Mouse (Mus musculus) forebrain, embryonic 13.5 days (tissue): Measurements from ENCODE around the gene Nck1. TPM values are rescaled to one million over a fixed set of nuclear protein-coding genes. Genes with fewer than 3 reads are reported as not detected.
A peak's percentile ranks its signal among the peaks of the same experiment; 100 is the strongest.

Experiments used
- ATAC-seq: fragments of 200-750 bp; cut with Nextera tagmentation; 2 replicates; pipeline ENCODE4 v1.8.0; 2017
- H3K27ac ChIP-seq: fragments of 300-500 bp; sonication (generic); 2 replicates; pipeline ENCODE4 v1.5.1; 2015; ENCODE audit warnings: inconsistent platforms, mild to moderate bottlenecking, moderate library complexity
- H3K27me3 ChIP-seq: fragments of 300-500 bp; sonication (generic); 2 replicates; pipeline ENCODE4 v1.6.1; 2015; ENCODE audit warnings: mild to moderate bottlenecking, inconsistent platforms
- H3K36me3 ChIP-seq: fragments of 300-500 bp; sonication (generic); 2 replicates; pipeline ENCODE4 v1.6.1; 2015; ENCODE audit warnings: mild to moderate bottlenecking, inconsistent platforms; ENCODE audit not compliant: poor library complexity, severe bottlenecking
- H3K4me1 ChIP-seq: fragments of 300-500 bp; sonication (generic); 2 replicates; pipeline ENCODE4 v1.6.1; 2015; ENCODE audit warnings: inconsistent platforms
- H3K4me2 ChIP-seq: fragments of 300-500 bp; sonication (generic); 2 replicates; pipeline ENCODE4 v1.6.1; 2015; ENCODE audit warnings: inconsistent platforms, mild to moderate bottlenecking, moderate library complexity
- H3K4me3 ChIP-seq: fragments of 300-500 bp; sonication (generic); 2 replicates; pipeline ENCODE4 v1.5.1; 2015; ENCODE audit warnings: mild to moderate bottlenecking, inconsistent platforms
- H3K9ac ChIP-seq: fragments of 300-500 bp; sonication (generic); 2 replicates; pipeline ENCODE4 v1.6.1; 2015; ENCODE audit warnings: mild to moderate bottlenecking, inconsistent platforms
- H3K9me3 ChIP-seq: fragments of 300-500 bp; sonication (generic); replicated peaks from 2 replicates; pipeline ENCODE4 v1.6.1; 2016; ENCODE audit warnings: inconsistent platforms
- WGBS: fragments of 180-500 bp; shearing (Covaris S2); methylation state at CpG from one replicate; pipeline ENCODE4 v1.1.7; 2015; 5-methylcytosine and 5-hydroxymethylcytosine counted together
- polyA plus RNA-seq: library from polyadenylated mRNA; unstranded; fragments of >200 nt; fragmentation: Nextera tagmentation; extraction: Ambion mirVana; gene quantifications from 2 replicates; pipeline ENCODE4 v1.2.1, GENCODE M21; 2015

The Nck1 gene
- polyA plus RNA-seq, 1 experiment from 2014 or later = 54.6 TPM

- 55% methylated on average over 7 of the region's 7 CpGs for WGBS
- H3K9ac ChIP-seq = no peak overlapping the region
- H3K27ac ChIP-seq = no peak overlapping the region
- H3K36me3 ChIP-seq = no peaks in the 10 kb centered on the region
- ATAC-seq = no peak
- H3K9me3 ChIP-seq = no peaks in the 10 kb centered on the region
- H3K4me1 ChIP-seq = peaks cover 8% of the 10 kb centered on the region
- H3K27me3 ChIP-seq = no peaks in the 10 kb centered on the region
- no peak overlapping the region for H3K4me2 ChIP-seq
- H3K4me3 ChIP-seq = no peak overlapping the region
Measured at GRCm38 (mm10) chr9:100467653-100468052, 78.3 kb downstream of the Nck1 start.

DNA sequence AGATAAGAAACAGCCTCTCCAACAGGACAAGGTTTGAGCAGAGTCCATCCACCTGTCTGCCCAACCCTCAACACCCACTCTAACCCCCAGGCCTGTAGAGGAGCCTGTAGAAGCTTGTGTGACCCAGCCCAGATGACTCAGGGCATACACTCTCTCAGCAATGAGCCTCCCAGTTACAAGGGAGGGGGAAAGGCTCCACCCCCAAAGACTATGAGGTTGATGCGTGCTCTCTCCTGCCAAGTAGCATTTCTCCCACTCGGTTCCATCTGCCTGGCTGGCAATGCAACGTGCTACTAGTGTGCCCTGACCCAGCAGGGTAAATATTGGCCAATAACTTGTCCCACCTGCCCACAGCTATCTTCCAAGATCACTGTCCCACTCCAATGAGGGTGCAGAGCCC is 79.2 kb downstream of the Nck1 start:
- Histone ChIP-seq H3K27ac (no peak overlapping the region), H3K4me1 (peaks cover 8% of the 10 kb centered on the region), H3K4me3 (no peak overlapping the region), H3K9ac (no peak overlapping the region), H3K36me3 (no peaks in the 10 kb centered on the region), H3K9me3 (no peaks in the 10 kb centered on the region), H3K27me3 (no peaks in the 10 kb centered on the region), H3K4me2 (no peak overlapping the region)
- 81% methylated on average over 3 of the region's 3 CpGs for WGBS
- ATAC-seq = no peak

GRCm38 (mm10) chr9:100465988-100466387 is 79.9 kb downstream of the Nck1 start:
- Histone ChIP-seq H3K4me2 (no peak overlapping the region), H3K9ac (no peak overlapping the region), H3K4me1 (peaks cover 8% of the 10 kb centered on the region), H3K27ac (no peak overlapping the region), H3K27me3 (no peaks in the 10 kb centered on the region), H3K9me3 (no peaks in the 10 kb centered on the region), H3K36me3 (no peaks in the 10 kb centered on the region), H3K4me3 (no peak overlapping the region)
- no peak for ATAC-seq
- 96% methylated on average over 9 of the region's 9 CpGs for WGBS

GRCm38 (mm10) chr9:100465380-100465779 is 80.6 kb downstream of the Nck1 start:
- Histone ChIP-seq H3K4me2 (no peak overlapping the region), H3K36me3 (no peaks in the 10 kb centered on the region), H3K27ac (no peak overlapping the region), H3K27me3 (no peaks in the 10 kb centered on the region), H3K9ac (no peak overlapping the region), H3K4me1 (peaks cover 8% of the 10 kb centered on the region), H3K9me3 (no peaks in the 10 kb centered on the region), H3K4me3 (no peak overlapping the region)
- no peak for ATAC-seq
- WGBS = 96% methylated on average over 5 of the region's 5 CpGs

DNA sequence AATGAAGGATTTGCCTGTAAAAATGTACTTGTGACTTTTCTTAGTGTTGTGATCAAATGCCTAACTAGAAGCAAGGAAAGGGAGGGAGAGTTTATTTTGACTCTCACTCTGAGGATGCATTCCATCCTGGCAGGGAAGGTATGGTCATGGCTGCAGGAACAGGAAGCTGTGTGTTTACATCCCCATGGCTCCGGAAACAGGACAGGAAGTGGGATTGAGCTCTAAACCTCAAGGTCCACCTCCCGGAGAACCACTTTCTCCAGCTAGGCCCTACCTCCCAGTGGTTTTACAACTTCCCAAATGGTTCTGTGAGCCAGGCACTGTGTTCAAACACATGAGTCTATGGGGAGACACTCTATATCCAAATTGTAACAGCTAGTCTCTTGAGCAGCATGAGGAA is 82.2 kb downstream of the Nck1 start:
- H3K9ac ChIP-seq = no peak overlapping the region
- no peak overlapping the region for H3K4me2 ChIP-seq
- H3K9me3 ChIP-seq = no peaks in the 10 kb centered on the region
- peaks cover 2% of the 10 kb centered on the region; the same call in 1 of the 2 replicates for H3K36me3 ChIP-seq
- H3K27ac ChIP-seq = no peak overlapping the region
- WGBS = 89% methylated on average over 2 of the region's 2 CpGs
- H3K27me3 ChIP-seq = no peaks in the 10 kb centered on the region
- no peak for ATAC-seq
- no peak overlapping the region for H3K4me3 ChIP-seq
- peaks cover 8% of the 10 kb centered on the region for H3K4me1 ChIP-seq

DNA sequence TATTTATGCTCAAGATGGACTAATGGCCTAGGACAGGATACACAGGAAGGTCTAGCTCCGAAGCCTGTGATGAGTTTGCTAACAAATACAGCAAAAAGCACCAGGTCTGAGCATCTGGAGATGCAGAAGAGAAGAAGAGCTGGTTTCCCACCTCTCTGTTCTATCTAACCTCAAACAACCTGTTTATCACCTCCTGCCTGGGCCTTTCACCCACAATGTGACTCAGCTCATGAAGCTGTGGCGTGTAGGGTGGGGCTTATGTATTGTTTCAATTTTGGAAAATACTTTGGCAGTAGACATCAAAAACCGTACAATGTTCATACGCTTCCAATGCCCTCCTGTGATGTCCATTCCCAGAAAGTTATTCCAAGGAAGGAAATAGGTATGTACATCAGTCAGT is 83.8 kb downstream of the Nck1 start:
- peaks cover 1% of the 10 kb centered on the region; the same call in 1 of the 2 replicates for H3K4me1 ChIP-seq
- H3K4me2 ChIP-seq = no peak overlapping the region
- H3K9ac ChIP-seq = no peak overlapping the region
- H3K27me3 ChIP-seq = no peaks in the 10 kb centered on the region
- no peak overlapping the region; the same call in 1 of the 2 replicates for H3K27ac ChIP-seq
- H3K9me3 ChIP-seq = no peaks in the 10 kb centered on the region
- WGBS = 95% methylated on average over 4 of the region's 4 CpGs
- H3K4me3 ChIP-seq = no peak overlapping the region
- ATAC-seq = no peak
- H3K36me3 ChIP-seq = peaks cover 13% of the 10 kb centered on the region; the same call in 1 of the 2 replicates

GRCm38 (mm10) chr9:100461671-100462070 is 84.3 kb downstream of the Nck1 start:
- Histone ChIP-seq H3K36me3 (peaks cover 13% of the 10 kb centered on the region; the same call in 1 of the 2 replicates), H3K27me3 (no peaks in the 10 kb centered on the region), H3K4me2 (no peak overlapping the region), H3K4me3 (no peak overlapping the region), H3K27ac (no peak overlapping the region; the same call in 1 of the 2 replicates), H3K9me3 (no peaks in the 10 kb centered on the region), H3K4me1 (no peaks in the 10 kb centered on the region), H3K9ac (no peak overlapping the region)
- 76% methylated on average over 9 of the region's 9 CpGs for WGBS
- ATAC-seq = peak; percentile 48; the same call in 1 of the 2 replicates

GRCm38 (mm10) chr9:100460203-100460602 is 85.7 kb downstream of the Nck1 start:
- Histone ChIP-seq H3K4me2 (no peak overlapping the region), H3K36me3 (peaks cover 13% of the 10 kb centered on the region; the same call in 1 of the 2 replicates), H3K27me3 (no peaks in the 10 kb centered on the region), H3K9ac (no peak overlapping the region), H3K27ac (no peak overlapping the region), H3K4me3 (no peak overlapping the region), H3K9me3 (no peaks in the 10 kb centered on the region), H3K4me1 (no peaks in the 10 kb centered on the region)
- 96% methylated on average over 9 of the region's 9 CpGs for WGBS
- ATAC-seq = no peak

GRCm38 (mm10) chr9:100457971-100458681 is 87.8 kb downstream of the Nck1 start:
- no peak for ATAC-seq
- Histone ChIP-seq H3K4me2 (no peak overlapping the region), H3K27ac (no peak overlapping the region), H3K9me3 (no peaks in the 10 kb centered on the region), H3K9ac (no peak overlapping the region), H3K27me3 (no peaks in the 10 kb centered on the region), H3K36me3 (peaks cover 13% of the 10 kb centered on the region; the same call in 1 of the 2 replicates), H3K4me1 (peaks cover 5% of the 10 kb centered on the region; the same call in 1 of the 2 replicates), H3K4me3 (no peak overlapping the region)
- 92% methylated on average over 17 of the region's 17 CpGs for WGBS

DNA sequence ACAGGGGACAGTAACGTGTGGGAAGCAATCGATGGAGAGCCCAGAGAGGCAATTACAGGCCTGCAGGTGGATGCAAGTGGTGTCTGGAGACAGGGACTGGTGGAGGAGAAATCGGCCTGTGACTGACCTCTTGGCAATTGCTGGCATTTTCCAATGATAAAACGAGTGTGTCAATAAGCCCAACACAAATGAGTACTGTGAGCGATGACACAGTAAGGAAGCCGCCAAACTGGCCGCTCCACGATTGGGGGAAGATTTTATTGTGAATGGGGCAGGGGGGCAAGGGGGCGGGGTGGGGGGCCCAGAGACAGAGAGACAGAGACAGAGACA is 91.3 kb downstream of the Nck1 start:
- ATAC-seq = peak; percentile 30; the same call in 1 of the 2 replicates
- H3K4me3 ChIP-seq = peak overlapping the region; percentile 35
- peaks cover 13% of the 10 kb centered on the region; the same call in 1 of the 2 replicates for H3K36me3 ChIP-seq
- peaks cover 5% of the 10 kb centered on the region; the same call in 1 of the 2 replicates for H3K4me1 ChIP-seq
- WGBS = 18% methylated on average over 9 of the region's 9 CpGs
- H3K9me3 ChIP-seq = no peaks in the 10 kb centered on the region
- H3K4me2 ChIP-seq = peak overlapping the region; percentile 63
- no peaks in the 10 kb centered on the region for H3K27me3 ChIP-seq
- H3K27ac ChIP-seq = no peak overlapping the region
- H3K9ac ChIP-seq = peak overlapping the region; percentile 43; the same call in 1 of the 2 replicates

GRCm38 (mm10) chr9:100453944-100454663 is 91.8 kb downstream of the Nck1 start:
- Histone ChIP-seq H3K27me3 (no peaks in the 10 kb centered on the region), H3K27ac (no peak overlapping the region), H3K4me3 (peak overlapping the region; percentile 35), H3K4me2 (peak overlapping the region; percentile 63), H3K4me1 (peaks cover 5% of the 10 kb centered on the region; the same call in 1 of the 2 replicates), H3K9me3 (no peaks in the 10 kb centered on the region), H3K9ac (peak overlapping the region; percentile 43), H3K36me3 (peaks cover 13% of the 10 kb centered on the region; the same call in 1 of the 2 replicates)
- peak; percentile 51 for ATAC-seq
- WGBS = 7% methylated on average over 24 of the region's 25 CpGs

DNA sequence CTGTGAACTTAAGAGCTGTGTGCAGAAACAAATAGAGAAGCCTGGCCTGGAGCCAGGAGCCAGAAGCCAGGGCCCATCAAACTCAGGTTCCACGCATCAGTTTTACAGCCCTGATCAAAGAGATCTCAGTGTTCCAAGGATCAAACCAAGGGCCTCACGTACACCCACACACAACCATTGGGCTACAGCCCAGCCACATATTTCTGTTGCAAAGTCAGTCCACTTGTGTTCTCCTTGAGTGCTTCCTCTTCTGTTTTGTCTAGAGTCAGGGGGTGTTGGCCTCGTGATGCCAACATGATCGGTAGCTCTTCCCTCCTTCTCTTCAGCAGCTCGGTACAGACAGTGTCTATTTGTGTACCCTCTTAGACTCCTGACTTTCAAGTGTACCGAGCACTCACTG is 93.5 kb downstream of the Nck1 start:
- ATAC-seq = no peak
- WGBS = 79% methylated on average over 6 of the region's 6 CpGs
- H3K4me3 ChIP-seq = no peak overlapping the region
- H3K9ac ChIP-seq = no peak overlapping the region
- no peaks in the 10 kb centered on the region for H3K36me3 ChIP-seq
- peaks cover 13% of the 10 kb centered on the region; the same call in 1 of the 2 replicates for H3K27me3 ChIP-seq
- H3K27ac ChIP-seq = no peak overlapping the region
- H3K4me2 ChIP-seq = no peak overlapping the region
- no peaks in the 10 kb centered on the region for H3K9me3 ChIP-seq
- peaks cover 5% of the 10 kb centered on the region; the same call in 1 of the 2 replicates for H3K4me1 ChIP-seq
